Mouse (Mus musculus): ENCODE measurements at regions not wholly inside any gene's neighbourhood (a gene's known extent, or its start where the extent isn't known, plus 50 kb on each side); places are given as distances from the start of the nearest gene placed in this dataset.

DNA sequence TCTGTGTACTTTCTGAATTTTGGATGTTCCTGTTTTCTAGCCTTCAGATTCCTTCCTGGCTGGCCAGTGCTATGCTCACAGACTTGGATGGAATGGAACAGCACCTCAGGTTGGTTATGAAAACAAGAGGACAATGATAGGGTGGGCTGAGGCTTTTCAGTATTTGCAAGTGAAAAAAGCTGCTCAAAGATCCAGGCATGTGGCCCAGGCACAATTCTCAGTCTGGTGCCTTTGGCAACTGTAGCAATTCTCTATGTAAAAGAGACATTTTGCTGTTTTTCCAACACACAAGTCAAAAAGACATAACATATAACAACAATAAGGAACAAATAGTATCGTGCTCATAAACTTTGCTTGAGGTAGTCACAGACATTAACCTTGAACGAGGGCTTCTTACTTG is 363.4 kb upstream of the Pik3r1 start:
- Histone ChIP-seq H3K9me3 (no peaks in the 10 kb centered on the region), H3K4me1 (no peaks in the 10 kb centered on the region; the same call in 1 of the 2 replicates), H3K36me3 (no peaks in the 10 kb centered on the region), H3K4me3 (no peak overlapping the region), H3K4me2 (replicated peaks) (no peak overlapping the region), H3K9ac (no peak overlapping the region), H3K27me3 (replicated peaks) (no peaks in the 10 kb centered on the region), H3K27ac (no peak overlapping the region)
- ATAC-seq (ENCODE audit: low FRiP score, low read depth) = no peak
- WGBS = 74% methylated on average over 2 of the region's 2 CpGs

DNA sequence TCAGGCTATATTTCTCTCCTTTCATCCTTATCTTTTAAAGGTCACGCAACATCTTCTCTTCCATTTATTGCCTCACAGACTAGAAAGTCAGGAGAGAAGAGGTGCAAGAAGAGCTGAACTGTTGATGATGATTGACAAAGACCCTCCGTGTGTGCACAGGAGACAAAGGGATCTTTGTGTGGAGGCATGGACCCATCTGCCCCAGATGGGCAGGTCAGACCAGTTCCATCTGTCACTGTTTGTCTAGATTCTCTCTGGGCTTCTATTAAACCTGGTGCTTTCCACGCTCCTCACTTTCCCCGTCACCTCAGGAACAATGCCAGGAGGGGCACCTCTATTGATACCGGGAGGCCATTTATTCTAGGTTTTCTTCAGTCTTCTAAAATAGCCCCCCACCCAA is 364.1 kb upstream of the Pik3r1 start:
- Histone ChIP-seq H3K4me3 (no peak overlapping the region), H3K9ac (no peak overlapping the region), H3K9me3 (no peaks in the 10 kb centered on the region), H3K27ac (no peak overlapping the region), H3K4me1 (no peaks in the 10 kb centered on the region; the same call in 1 of the 2 replicates), H3K4me2 (replicated peaks) (no peak overlapping the region), H3K36me3 (no peaks in the 10 kb centered on the region), H3K27me3 (replicated peaks) (no peaks in the 10 kb centered on the region)
- WGBS = 32% methylated on average over 5 of the region's 5 CpGs
- peak; percentile 41; the same call in 1 of the 2 replicates for ATAC-seq (ENCODE audit: low FRiP score, low read depth)

DNA sequence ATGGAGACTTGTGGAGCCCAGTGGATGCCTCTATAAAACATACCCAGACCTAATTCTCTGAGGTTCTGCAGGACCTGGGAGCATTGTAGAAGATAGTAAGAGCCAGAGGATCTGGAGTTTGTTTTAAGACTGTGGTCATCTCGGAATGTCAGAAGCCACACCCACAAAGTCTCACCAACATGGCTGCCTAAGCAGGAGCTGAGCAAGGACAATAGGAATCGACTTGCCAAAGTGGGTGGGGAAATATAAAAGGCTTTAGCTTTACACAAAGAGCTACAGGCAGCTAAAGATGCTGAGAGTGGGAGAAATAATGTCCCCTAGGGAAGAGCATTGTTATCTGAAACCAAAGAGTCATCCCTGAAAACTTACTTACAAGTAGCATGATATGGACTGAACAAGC is 364.7 kb upstream of the Pik3r1 start:
- Histone ChIP-seq H3K4me1 (no peaks in the 10 kb centered on the region; the same call in 1 of the 2 replicates), H3K4me3 (no peak overlapping the region), H3K4me2 (replicated peaks) (no peak overlapping the region), H3K36me3 (no peaks in the 10 kb centered on the region), H3K9ac (no peak overlapping the region), H3K27me3 (replicated peaks) (no peaks in the 10 kb centered on the region), H3K9me3 (no peaks in the 10 kb centered on the region), H3K27ac (no peak overlapping the region)
- 46% methylated on average over 2 of the region's 2 CpGs for WGBS
- ATAC-seq (ENCODE audit: low FRiP score, low read depth) = no peak; the same call in 1 of the 2 replicates

DNA sequence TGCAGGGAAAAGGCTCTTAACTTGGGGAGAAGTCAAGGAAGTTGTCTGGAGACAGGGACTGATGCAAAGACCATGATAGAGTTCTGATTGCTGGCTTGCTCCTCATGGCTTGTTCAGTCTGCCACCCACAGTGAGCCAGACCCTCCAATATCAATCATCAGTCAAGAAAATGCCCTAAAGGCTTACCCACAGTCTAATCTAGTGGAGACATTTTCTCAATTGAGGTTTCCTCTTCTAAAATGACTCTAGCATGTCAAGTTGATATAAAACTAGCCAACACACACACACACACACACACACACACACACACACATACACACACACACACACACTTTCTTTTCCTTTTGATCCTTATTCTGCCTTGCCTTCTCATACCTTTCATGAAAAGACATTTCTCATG is 367.2 kb upstream of the Pik3r1 start:
- Histone ChIP-seq H3K4me3 (no peak overlapping the region), H3K36me3 (no peaks in the 10 kb centered on the region), H3K4me2 (replicated peaks) (no peak overlapping the region), H3K27ac (no peak overlapping the region), H3K4me1 (no peaks in the 10 kb centered on the region; the same call in 1 of the 2 replicates), H3K9ac (no peak overlapping the region), H3K27me3 (replicated peaks) (no peaks in the 10 kb centered on the region), H3K9me3 (no peaks in the 10 kb centered on the region)
- no peak for ATAC-seq (ENCODE audit: low FRiP score, low read depth)

DNA sequence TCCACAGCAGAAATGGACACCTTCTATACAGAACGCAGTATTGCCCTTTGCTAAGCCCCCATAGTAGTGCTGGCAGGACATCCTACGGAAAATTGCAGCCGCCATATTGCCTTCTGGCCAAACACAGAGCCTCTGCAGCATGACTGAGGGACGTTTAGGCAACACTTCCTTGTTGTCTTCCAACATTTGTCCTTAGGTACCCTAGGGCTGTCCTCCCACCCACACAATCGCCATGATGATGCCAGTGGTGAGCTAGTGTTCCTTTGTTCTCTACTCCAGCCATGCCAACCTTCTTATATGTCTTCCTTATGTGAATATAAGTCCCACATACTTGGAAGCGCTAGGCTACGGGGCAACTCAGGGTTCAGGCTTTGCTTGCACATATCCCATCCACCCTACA is 375.0 kb upstream of the Pik3r1 start:
- Histone ChIP-seq H3K9me3 (no peaks in the 10 kb centered on the region), H3K27me3 (replicated peaks) (no peaks in the 10 kb centered on the region), H3K27ac (no peak overlapping the region), H3K36me3 (no peaks in the 10 kb centered on the region), H3K9ac (no peak overlapping the region), H3K4me2 (replicated peaks) (no peak overlapping the region), H3K4me3 (no peak overlapping the region), H3K4me1 (no peaks in the 10 kb centered on the region)
- ATAC-seq (ENCODE audit: low FRiP score, low read depth) = no peak
- 93% methylated on average over 7 of the region's 7 CpGs for WGBS

DNA sequence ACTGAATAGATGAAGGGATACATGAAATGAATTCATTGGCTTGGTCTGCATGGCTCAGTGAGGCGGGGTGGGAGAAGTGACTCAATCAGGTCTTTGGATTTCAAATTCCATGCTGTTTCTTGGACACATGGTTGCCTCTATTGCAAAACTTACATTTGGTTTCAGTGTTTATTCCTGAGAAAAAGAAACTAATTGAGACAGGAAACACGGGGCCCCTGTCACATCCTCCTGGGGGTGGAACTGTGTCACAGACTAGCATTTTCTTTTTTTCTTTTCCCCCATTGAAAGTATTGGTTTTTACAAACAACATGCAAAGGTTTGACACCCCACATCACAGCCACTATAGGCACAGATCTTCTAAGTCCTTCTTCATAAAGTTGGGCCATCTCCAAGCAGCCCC is 375.8 kb upstream of the Pik3r1 start:
- ATAC-seq (ENCODE audit: low FRiP score, low read depth) = no peak
- no peak overlapping the region for H3K4me2 ChIP-seq (replicated peaks)
- no peak overlapping the region for H3K4me3 ChIP-seq
- H3K9me3 ChIP-seq = no peaks in the 10 kb centered on the region
- no peaks in the 10 kb centered on the region for H3K4me1 ChIP-seq
- H3K36me3 ChIP-seq = no peaks in the 10 kb centered on the region
- H3K27me3 ChIP-seq (replicated peaks) = no peaks in the 10 kb centered on the region
- H3K27ac ChIP-seq = no peak overlapping the region
- no peak overlapping the region for H3K9ac ChIP-seq
- 89% methylated on average over 2 of the region's 2 CpGs for WGBS

DNA sequence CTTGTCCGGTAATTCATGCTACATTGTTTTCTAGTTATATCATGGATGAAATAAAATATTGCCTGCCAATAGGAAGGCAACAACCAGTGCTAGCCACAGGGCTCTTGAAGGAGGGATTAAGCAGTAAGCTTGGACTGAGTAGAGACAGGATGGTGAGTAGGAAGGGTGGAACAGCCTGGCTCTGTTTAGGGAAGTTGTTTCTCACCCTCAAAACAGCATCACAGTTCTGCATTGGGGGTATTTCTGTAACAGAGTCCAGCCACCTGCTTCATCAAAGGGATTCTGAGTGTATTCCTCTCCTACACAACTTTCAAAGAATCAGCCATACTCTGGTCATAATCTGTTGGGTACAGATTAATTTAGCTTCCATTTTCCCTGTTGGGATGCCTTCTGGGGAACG is 380.0 kb upstream of the Pik3r1 start:
- H3K9ac ChIP-seq = no peak overlapping the region
- no peak for ATAC-seq (ENCODE audit: low FRiP score, low read depth)
- WGBS = 94% methylated on average over 2 of the region's 2 CpGs

DNA sequence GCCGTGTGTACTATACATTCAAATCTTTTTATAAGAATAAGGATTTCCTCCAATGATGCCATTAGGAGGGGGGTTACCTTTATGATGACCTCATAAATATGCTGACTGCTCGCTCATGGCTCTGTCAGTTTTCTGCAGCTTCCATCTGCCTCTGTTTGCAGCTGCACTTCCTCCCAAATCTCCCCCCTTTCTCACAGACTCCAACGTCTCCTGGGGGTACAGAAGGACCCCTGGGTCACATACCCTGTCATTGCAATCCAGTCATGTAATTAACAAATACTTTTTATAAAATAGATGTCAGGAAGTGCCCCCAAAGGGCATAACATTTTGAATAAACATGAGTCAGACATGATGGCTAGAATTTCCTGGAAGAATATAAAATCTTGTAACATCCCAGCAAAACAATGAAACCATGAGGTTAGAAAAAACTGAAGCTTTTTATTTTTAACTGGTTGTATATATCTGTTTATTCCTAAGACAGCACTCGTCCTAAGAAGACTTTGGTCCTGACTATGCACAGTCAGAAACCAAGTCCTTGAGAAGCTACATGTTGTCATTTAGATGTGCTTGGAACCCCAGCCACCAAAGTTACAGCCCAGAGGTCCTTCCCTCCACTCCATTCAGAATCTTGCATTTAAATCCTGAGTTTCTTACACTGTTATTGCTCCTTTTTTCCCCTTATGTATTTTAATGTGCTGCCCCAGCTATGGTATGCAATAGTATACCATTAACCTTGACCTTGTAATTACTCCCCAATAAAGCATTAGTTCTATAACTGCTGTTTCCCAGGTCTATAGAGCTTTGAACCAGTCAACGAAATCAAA is 386.0 kb upstream of the Pik3r1 start:
- 47% methylated on average over 5 of the region's 5 CpGs for WGBS
- Histone ChIP-seq H3K4me2 (replicated peaks) (no peak overlapping the region), H3K9me3 (no peaks in the 10 kb centered on the region), H3K4me3 (no peak overlapping the region), H3K4me1 (peaks cover 4% of the 10 kb centered on the region; the same call in 1 of the 2 replicates), H3K27me3 (replicated peaks) (no peaks in the 10 kb centered on the region), H3K27ac (no peak overlapping the region), H3K36me3 (no peaks in the 10 kb centered on the region), H3K9ac (no peak overlapping the region)
- peak; percentile 59; the same call in 1 of the 2 replicates for ATAC-seq (ENCODE audit: low FRiP score, low read depth)

More for the DNA sequence above, 380.0 kb upstream of the Pik3r1 start:
- H3K27me3 ChIP-seq (replicated peaks) = no peaks in the 10 kb centered on the region
- no peaks in the 10 kb centered on the region for H3K4me1 ChIP-seq
- H3K4me2 ChIP-seq (replicated peaks) = no peak overlapping the region
- no peak overlapping the region for H3K27ac ChIP-seq
- no peak overlapping the region for H3K4me3 ChIP-seq
- no peaks in the 10 kb centered on the region for H3K9me3 ChIP-seq
- H3K36me3 ChIP-seq = no peaks in the 10 kb centered on the region

DNA sequence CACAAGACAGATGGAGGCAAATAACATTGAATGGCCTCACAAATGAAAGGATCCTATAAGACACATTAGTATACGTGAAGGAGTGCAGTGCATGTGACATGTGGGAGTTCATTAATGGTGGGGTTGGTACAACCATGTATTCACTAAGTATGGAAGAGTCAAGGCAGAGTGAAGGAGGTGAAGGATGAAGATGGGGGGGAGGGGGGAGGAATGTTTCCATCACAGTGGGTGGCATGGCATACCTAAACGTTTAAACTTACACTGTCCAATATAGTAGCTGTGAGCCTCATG is 386.5 kb upstream of the Pik3r1 start:
- H3K9ac ChIP-seq = no peak overlapping the region
- no peaks in the 10 kb centered on the region for H3K27me3 ChIP-seq (replicated peaks)
- no peaks in the 10 kb centered on the region for H3K9me3 ChIP-seq
- 40% methylated on average over 2 of the region's 2 CpGs for WGBS
- H3K4me3 ChIP-seq = no peak overlapping the region
- H3K27ac ChIP-seq = no peak overlapping the region
- H3K4me1 ChIP-seq = peaks cover 4% of the 10 kb centered on the region; the same call in 1 of the 2 replicates
- no peak; the same call in 1 of the 2 replicates for ATAC-seq (ENCODE audit: low FRiP score, low read depth)
- no peak overlapping the region for H3K4me2 ChIP-seq (replicated peaks)
- H3K36me3 ChIP-seq = no peaks in the 10 kb centered on the region

DNA sequence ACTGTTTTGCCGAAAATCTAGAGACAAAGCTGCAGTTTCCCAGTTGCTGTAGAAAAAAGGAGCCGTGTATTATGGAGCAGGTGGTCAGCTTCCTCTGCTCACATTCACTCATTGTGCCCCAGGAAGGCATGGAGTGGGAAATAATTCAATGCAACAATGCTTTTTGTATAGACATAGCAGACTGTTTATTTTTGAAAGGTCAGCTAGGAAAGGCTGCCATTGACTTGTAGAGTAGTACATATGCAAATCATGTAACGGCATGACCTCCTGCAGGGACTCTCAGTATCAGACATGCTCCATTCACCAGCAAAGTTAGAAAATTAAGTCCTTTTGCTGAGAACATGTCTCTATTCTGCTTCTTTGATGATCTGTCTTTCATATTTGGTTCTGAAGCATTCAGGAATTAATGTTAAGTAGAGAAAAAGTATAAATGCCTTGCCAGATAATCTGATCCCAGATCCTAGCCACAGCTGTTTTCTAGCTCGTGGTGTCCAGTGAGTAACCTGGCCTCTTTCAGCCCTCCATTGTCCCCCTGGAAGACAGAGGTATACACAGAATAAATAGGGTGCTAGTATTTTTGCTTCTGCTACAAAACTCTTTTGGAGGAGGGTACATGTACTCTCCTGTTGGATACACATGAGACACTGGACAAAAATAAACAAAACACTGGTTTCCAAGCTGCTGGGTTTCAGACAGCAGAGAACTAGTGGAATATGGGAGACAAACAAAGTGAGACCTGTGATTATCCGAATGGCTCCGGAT is 389.5 kb upstream of the Pik3r1 start:
- Histone ChIP-seq H3K27me3 (replicated peaks) (no peaks in the 10 kb centered on the region), H3K9ac (no peak overlapping the region), H3K9me3 (no peaks in the 10 kb centered on the region), H3K27ac (no peak overlapping the region), H3K4me2 (replicated peaks) (no peak overlapping the region), H3K4me3 (no peak overlapping the region), H3K36me3 (no peaks in the 10 kb centered on the region), H3K4me1 (peaks cover 4% of the 10 kb centered on the region; the same call in 1 of the 2 replicates)
- ATAC-seq (ENCODE audit: low FRiP score, low read depth) = 0 out of 2 replicates have a peak, but pooled peaks have one; percentile 44
- 48% methylated on average over 6 of the region's 6 CpGs for WGBS

DNA sequence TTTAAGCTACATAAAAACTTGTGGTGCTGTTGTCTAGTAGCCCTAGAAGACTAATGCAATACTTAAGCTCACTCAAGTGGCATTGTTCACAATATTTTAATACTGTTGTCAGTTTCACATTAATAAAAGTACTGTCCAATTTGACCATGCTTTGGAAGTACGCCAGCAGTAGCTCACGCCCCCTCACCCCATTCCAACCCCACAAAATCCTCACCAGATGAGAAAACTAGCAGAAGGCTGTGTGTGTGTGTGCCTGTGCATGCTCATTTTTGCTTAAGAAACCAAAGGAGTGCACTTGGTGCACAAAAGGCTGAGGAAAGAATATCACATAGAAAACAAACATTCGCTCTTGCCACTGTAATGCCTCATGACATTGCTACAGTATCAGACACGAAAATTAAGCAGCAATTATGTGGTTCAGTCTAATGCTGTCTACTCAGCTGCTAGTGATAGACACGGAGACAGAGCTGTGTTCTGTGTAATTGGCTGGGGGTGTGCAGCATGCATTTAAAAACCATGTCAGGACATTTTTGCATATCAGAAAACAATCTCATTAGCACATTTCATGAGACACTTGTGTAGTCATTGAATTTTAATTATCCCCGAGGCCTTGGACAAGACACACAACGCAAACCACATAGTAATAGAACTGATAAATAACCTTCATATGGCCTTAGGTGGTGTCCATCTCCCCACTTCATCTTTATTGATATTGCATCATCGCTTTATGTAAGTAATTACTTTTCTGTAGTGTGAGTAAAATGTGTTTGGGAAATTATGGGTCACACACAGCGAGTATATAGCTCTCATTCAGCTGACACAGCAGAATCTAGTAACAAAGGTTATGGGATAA is 405.6 kb upstream of the Pik3r1 start:
- 78% methylated on average over 9 of the region's 9 CpGs for WGBS
- no peaks in the 10 kb centered on the region for H3K27me3 ChIP-seq (replicated peaks)
- no peaks in the 10 kb centered on the region for H3K9me3 ChIP-seq
- ATAC-seq (ENCODE audit: low FRiP score, low read depth) = no peak
- H3K4me2 ChIP-seq (replicated peaks) = no peak overlapping the region
- H3K36me3 ChIP-seq = no peaks in the 10 kb centered on the region
- H3K4me1 ChIP-seq = no peaks in the 10 kb centered on the region
- H3K4me3 ChIP-seq = no peak overlapping the region
- no peak overlapping the region for H3K9ac ChIP-seq
- no peak overlapping the region for H3K27ac ChIP-seq

DNA sequence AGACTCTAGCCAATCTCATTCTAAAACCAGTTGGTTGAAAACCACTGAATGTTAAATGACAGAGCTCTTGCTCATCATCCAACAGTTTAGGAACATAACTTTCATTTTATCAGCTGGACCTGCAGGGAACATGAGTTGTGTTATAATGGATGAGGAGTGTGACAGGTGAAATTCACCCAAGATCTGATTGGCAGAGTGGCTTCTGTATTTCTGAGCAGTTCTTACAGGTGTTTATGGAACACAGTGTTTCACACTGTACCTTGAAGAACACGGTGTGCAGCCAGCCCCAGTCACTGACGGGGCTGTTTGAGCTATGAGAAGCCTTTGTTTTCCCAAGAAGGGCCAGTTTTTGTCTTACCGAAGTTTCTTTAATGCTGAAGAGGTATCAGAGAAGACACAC is 406.4 kb upstream of the Pik3r1 start:
- WGBS = 84% methylated on average over 3 of the region's 3 CpGs
- H3K4me1 ChIP-seq = no peaks in the 10 kb centered on the region
- no peak for ATAC-seq (ENCODE audit: low FRiP score, low read depth)
- H3K27me3 ChIP-seq (replicated peaks) = no peaks in the 10 kb centered on the region
- no peaks in the 10 kb centered on the region for H3K36me3 ChIP-seq
- no peak overlapping the region for H3K9ac ChIP-seq
- no peaks in the 10 kb centered on the region for H3K9me3 ChIP-seq
- H3K27ac ChIP-seq = no peak overlapping the region
- H3K4me2 ChIP-seq (replicated peaks) = no peak overlapping the region
- H3K4me3 ChIP-seq = no peak overlapping the region
